Mouse (Mus musculus) MEL (cell line): ENCODE data around the gene Rprd1b.

Source experiments
- CHD2 ChIP-seq: IDR thresholded peaks from 2 replicates; pipeline ENCODE4 v1.6.1; 2011; ENCODE audit warnings: low read length, improper control_type of control experiment
- EP300 ChIP-seq, 2 experiments: IDR thresholded peaks; 2 replicates each; pipeline ENCODE4 v1.6.1; 2011; ENCODE audit warnings: improper control_type of control experiment in 2 of 2, low read length in 2 of 2, low read depth in 1 of 2, mild to moderate bottlenecking in 1 of 2
- ETS1 ChIP-seq: IDR thresholded peaks from 2 replicates; pipeline ENCODE4 v1.6.1; 2012; ENCODE audit warnings: low read depth, mild to moderate bottlenecking, inconsistent platforms, low read length, improper control_type of control experiment, moderate library complexity
- MXI1 ChIP-seq: IDR thresholded peaks from 2 replicates; pipeline ENCODE4 v1.6.1; 2011; ENCODE audit warnings: mild to moderate bottlenecking, low read depth, low read length, improper control_type of control experiment
- POLR2A ChIP-seq, 2 experiments: IDR thresholded peaks; 2 replicates each; pipeline ENCODE4 v1.6.1; 2011 to 2012; ENCODE audit warnings: low read length in 2 of 2, mild to moderate bottlenecking in 2 of 2, control low read depth in 1 of 2, improper control_type of control experiment in 1 of 2, low read depth in 1 of 2, moderate library complexity in 1 of 2; ENCODE audit not compliant: control insufficient read depth in 1 of 2, insufficient read depth in 1 of 2, poor library complexity in 1 of 2
- RCOR1 ChIP-seq: IDR thresholded peaks from 2 replicates; pipeline ENCODE4 v1.6.1; 2012; ENCODE audit warnings: low read depth, mild to moderate bottlenecking, inconsistent platforms, low read length, improper control_type of control experiment
- SIN3A ChIP-seq: IDR thresholded peaks from 2 replicates; pipeline ENCODE4 v1.6.1; 2012; ENCODE audit warnings: low read length, improper control_type of control experiment, inconsistent platforms
- ZMIZ1 ChIP-seq: IDR thresholded peaks from 2 replicates; pipeline ENCODE4 v1.6.1; 2012; ENCODE audit warnings: low read depth, mild to moderate bottlenecking, inconsistent platforms, low read length, improper control_type of control experiment, moderate library complexity
- ZNF384 ChIP-seq: IDR thresholded peaks from 2 replicates; pipeline ENCODE4 v1.6.1; 2012; ENCODE audit warnings: low read depth, mild to moderate bottlenecking, inconsistent platforms, low read length, improper control_type of control experiment

DNA sequence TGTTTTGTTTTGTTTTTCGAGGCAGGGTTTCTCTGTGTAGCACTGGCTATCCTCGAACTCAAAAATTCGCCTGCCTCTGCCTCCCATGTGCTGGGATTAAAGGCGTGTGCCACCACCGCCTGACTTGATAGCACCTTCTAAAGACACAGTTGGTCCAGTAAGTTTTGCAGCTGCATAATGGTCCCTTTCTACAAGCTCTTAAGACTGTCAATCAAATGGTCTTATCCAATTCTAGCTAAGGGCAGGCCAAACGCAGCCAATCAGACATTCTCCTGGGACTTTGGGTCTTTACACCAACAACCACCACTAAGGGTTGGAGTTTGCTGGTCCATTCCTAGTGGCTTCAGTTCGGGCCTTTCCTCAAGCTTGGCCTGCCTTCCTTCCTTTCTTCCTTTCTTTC lies 126.8 kb downstream of the Rprd1b start:
- TF ChIP-seq MXI1 (no peak), RCOR1 (no peak), SIN3A (no peak), ZMIZ1 (no peak), ZNF384 (no peak), ETS1 (no peak), CHD2 (no peak), POLR2A (IDR thresholded peaks at IDR 0.05; ENCODE audit: control insufficient read depth in 1 of 2, insufficient read depth in 1 of 2, low read depth in 1 of 2, low read length in 2 of 2, poor library complexity in 1 of 2) (no peak), EP300 (IDR thresholded peaks at IDR 0.05; ENCODE audit: low read depth in 1 of 2, low read length in 2 of 2) (no peak)
